Mouse (Mus musculus) ES-Bruce4 (cell line): Measurements from ENCODE around the gene Slc9a8.

ENCODE experiments used
- CTCF ChIP-seq: IDR thresholded peaks from one replicate; pipeline ENCODE4 v1.8.1; 2011; ENCODE audit warnings: low read depth, low read length
- EP300 ChIP-seq: IDR thresholded peaks from 2 replicates; pipeline ENCODE4 v1.6.1; 2011; ENCODE audit warnings: low read depth, low read length; ENCODE audit not compliant: insufficient read depth
- POLR2A ChIP-seq: IDR thresholded peaks from one replicate; pipeline ENCODE4 v1.8.1; 2011; ENCODE audit warnings: low read length; ENCODE audit not compliant: insufficient read depth

GRCm38 (mm10) chr2:167476762-167477161 lies 55.2 kb downstream of the Slc9a8 start:
- TF ChIP-seq CTCF (no peak), POLR2A (no peak), EP300 (no peak)
